Mouse (Mus musculus) frontal cortex, postnatal 14 days (tissue): ENCODE measurements at regions not wholly inside any gene's neighbourhood (a gene's known extent, or its start where the extent isn't known, plus 50 kb on each side); places are given as distances from the start of the nearest gene placed in this dataset.

Source experiments
- DNase-seq, 2 experiments: peaks; one replicate each; pipeline ENCODE4 v3.0.0; 2022; ENCODE audit warnings: low spot score in 2 of 2

GRCm38 (mm10) chr16:76078219-76078618 lies 56.1 kb upstream of the Samsn1 start:
- no peak for DNase-seq

DNA sequence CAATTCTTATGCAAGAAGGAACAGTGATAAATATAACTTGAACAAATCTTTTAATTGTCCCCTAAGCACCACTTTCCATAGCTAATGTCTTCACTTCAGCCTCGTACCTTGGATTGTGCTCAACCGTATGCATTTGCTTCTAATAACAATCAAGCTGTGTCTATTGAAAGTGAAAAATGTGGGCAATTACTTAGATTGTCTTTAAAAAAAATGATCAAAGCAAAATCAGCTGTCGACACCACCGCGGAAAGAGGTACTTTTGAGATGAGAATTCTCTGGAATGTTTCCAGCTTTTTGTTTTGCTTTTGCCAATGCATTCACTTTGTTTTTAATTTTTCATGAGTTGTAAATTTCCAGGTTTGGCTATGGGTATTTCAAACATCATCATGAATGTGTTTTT lies 54.1 kb upstream of the Samsn1 start:
- no peak for DNase-seq
